Mouse (Mus musculus): ENCODE data around the gene Lcn6. TPM values are rescaled to one million over a fixed set of nuclear protein-coding genes. Genes with fewer than 3 reads are reported as not detected.

Lcn6 gene
- not detected in 2 replicates for polyA plus RNA-seq (2015; fragmentation: Nextera tagmentation; extraction: Ambion mirVana)

- no peaks in the 10 kb centered on the region for H3K27me3 ChIP-seq
- no peaks in the 10 kb centered on the region for H3K9me3 ChIP-seq
- no peak within 1 kb of the TSS for H3K4me2 ChIP-seq (replicated peaks)
- H3K9ac ChIP-seq (replicated peaks): no peak within 1 kb of the TSS
- no peak within 1 kb of the TSS for H3K4me3 ChIP-seq (replicated peaks)
- ATAC-seq: no peak
- no peaks in the 10 kb centered on the region for H3K36me3 ChIP-seq
- no peak within 1 kb of the TSS for H3K27ac ChIP-seq
- no peaks in the 10 kb centered on the region for H3K4me1 ChIP-seq (replicated peaks)
- WGBS: 93% methylated on average over 3 of the region's 3 CpGs
Observed at GRCm38 (mm10) chr2:25676486-25676885, at the start of gene Lcn6. Gene Lcn6 (plus strand): TSS chr2:25676786.

GRCm38 (mm10) chr2:25627811-25628210 lies 48.8 kb upstream of the Lcn6 start, which contains the start of gene Fcna:
Gene Fcna (minus strand): TSS chr2:25628030.
- Histone ChIP-seq H3K4me3 (replicated peaks) (no peak within 1 kb of the TSS), H3K9ac (replicated peaks) (no peak within 1 kb of the TSS), H3K4me2 (replicated peaks) (no peak within 1 kb of the TSS), H3K27ac (no peak within 1 kb of the TSS), H3K4me1 (replicated peaks) (no peaks in the 10 kb centered on the region), H3K27me3 (peaks cover 8% of the 10 kb centered on the region; the same call in 1 of the 2 replicates), H3K36me3 (no peaks in the 10 kb centered on the region), H3K9me3 (no peaks in the 10 kb centered on the region)
- no peak for ATAC-seq
- WGBS: 86% methylated on average over 6 of the region's 6 CpGs

- no peaks in the 10 kb centered on the region for H3K36me3 ChIP-seq
- H3K9ac ChIP-seq (replicated peaks): no peak overlapping the region
- H3K4me3 ChIP-seq (replicated peaks): no peak overlapping the region
- no peak overlapping the region for H3K4me2 ChIP-seq (replicated peaks)
- H3K4me1 ChIP-seq (replicated peaks): no peaks in the 10 kb centered on the region
- no peaks in the 10 kb centered on the region for H3K9me3 ChIP-seq
- no peak overlapping the region for H3K27ac ChIP-seq
- ATAC-seq: no peak
- peaks cover 8% of the 10 kb centered on the region; the same call in 1 of the 2 replicates for H3K27me3 ChIP-seq
- 55% methylated on average over 4 of the region's 4 CpGs for WGBS
Observed at GRCm38 (mm10) chr2:25628738-25629137, 47.8 kb upstream of the Lcn6 start.

GRCm38 (mm10) chr2:25633616-25634015 lies 43.0 kb upstream of the Lcn6 start:
- H3K9ac ChIP-seq (replicated peaks): no peak overlapping the region
- H3K36me3 ChIP-seq: no peaks in the 10 kb centered on the region
- H3K27ac ChIP-seq: no peak overlapping the region
- 77% methylated on average over 3 of the region's 3 CpGs for WGBS
- no peak for ATAC-seq
- no peak overlapping the region for H3K4me2 ChIP-seq (replicated peaks)
- H3K9me3 ChIP-seq: no peaks in the 10 kb centered on the region
- no peaks in the 10 kb centered on the region for H3K4me1 ChIP-seq (replicated peaks)
- no peaks in the 10 kb centered on the region for H3K27me3 ChIP-seq
- H3K4me3 ChIP-seq (replicated peaks): no peak overlapping the region

GRCm38 (mm10) chr2:25634046-25634445 lies 42.5 kb upstream of the Lcn6 start:
- WGBS: 38% methylated on average over 1 of the region's 1 CpGs
- no peak overlapping the region for H3K4me2 ChIP-seq (replicated peaks)
- no peaks in the 10 kb centered on the region for H3K36me3 ChIP-seq

GRCm38 (mm10) chr2:25639890-25640289 lies 36.7 kb upstream of the Lcn6 start:
- H3K9me3 ChIP-seq: no peaks in the 10 kb centered on the region
- H3K27ac ChIP-seq: no peak overlapping the region
- no peak for ATAC-seq
- H3K4me1 ChIP-seq (replicated peaks): no peaks in the 10 kb centered on the region
- H3K9ac ChIP-seq (replicated peaks): no peak overlapping the region
- H3K4me3 ChIP-seq (replicated peaks): no peak overlapping the region
- H3K4me2 ChIP-seq (replicated peaks): no peak overlapping the region
- H3K36me3 ChIP-seq: no peaks in the 10 kb centered on the region
- WGBS: 24% methylated on average over 6 of the region's 6 CpGs
- no peaks in the 10 kb centered on the region for H3K27me3 ChIP-seq

More at GRCm38 (mm10) chr2:25634046-25634445, 42.5 kb upstream of the Lcn6 start:
- H3K9ac ChIP-seq (replicated peaks): no peak overlapping the region
- H3K4me1 ChIP-seq (replicated peaks): no peaks in the 10 kb centered on the region
- no peak for ATAC-seq
- no peaks in the 10 kb centered on the region for H3K27me3 ChIP-seq
- H3K4me3 ChIP-seq (replicated peaks): no peak overlapping the region
- no peaks in the 10 kb centered on the region for H3K9me3 ChIP-seq
- H3K27ac ChIP-seq: no peak overlapping the region

GRCm38 (mm10) chr2:25652902-25653301 lies 23.7 kb upstream of the Lcn6 start, which contains the start of gene Lcn8:
Gene Lcn8 (plus strand): TSS chr2:25653120.
- Histone ChIP-seq H3K4me2 (replicated peaks) (no peak within 1 kb of the TSS), H3K27me3 (no peaks in the 10 kb centered on the region), H3K4me3 (replicated peaks) (no peak within 1 kb of the TSS), H3K4me1 (replicated peaks) (no peaks in the 10 kb centered on the region), H3K9ac (replicated peaks) (no peak within 1 kb of the TSS), H3K9me3 (no peaks in the 10 kb centered on the region), H3K36me3 (no peaks in the 10 kb centered on the region), H3K27ac (no peak within 1 kb of the TSS)
- WGBS: 76% methylated on average over 2 of the region's 2 CpGs
- no peak for ATAC-seq

- Histone ChIP-seq H3K36me3 (no peaks in the 10 kb centered on the region), H3K4me1 (replicated peaks) (no peaks in the 10 kb centered on the region), H3K9me3 (no peaks in the 10 kb centered on the region), H3K27me3 (no peaks in the 10 kb centered on the region), H3K4me3 (replicated peaks) (no peak overlapping the region), H3K4me2 (replicated peaks) (no peak overlapping the region), H3K9ac (replicated peaks) (no peak overlapping the region), H3K27ac (no peak overlapping the region)
- WGBS: 68% methylated on average over 1 of the region's 1 CpGs
- no peak for ATAC-seq
Observed at GRCm38 (mm10) chr2:25654502-25654901, 22.1 kb upstream of the Lcn6 start.

- Histone ChIP-seq H3K9ac (replicated peaks) (no peak overlapping the region), H3K9me3 (no peaks in the 10 kb centered on the region), H3K4me3 (replicated peaks) (no peak overlapping the region), H3K27me3 (no peaks in the 10 kb centered on the region), H3K36me3 (no peaks in the 10 kb centered on the region), H3K27ac (no peak overlapping the region), H3K4me1 (replicated peaks) (no peaks in the 10 kb centered on the region), H3K4me2 (replicated peaks) (no peak overlapping the region)
- no peak for ATAC-seq
- WGBS: 85% methylated on average over 4 of the region's 4 CpGs
Observed at GRCm38 (mm10) chr2:25656691-25657090, 19.9 kb upstream of the Lcn6 start.

- H3K4me3 ChIP-seq (replicated peaks): no peak overlapping the region
- H3K27ac ChIP-seq: no peak overlapping the region
- no peak for ATAC-seq
- H3K9ac ChIP-seq (replicated peaks): no peak overlapping the region
- H3K4me1 ChIP-seq (replicated peaks): no peaks in the 10 kb centered on the region
- 91% methylated on average over 4 of the region's 4 CpGs for WGBS
- H3K4me2 ChIP-seq (replicated peaks): no peak overlapping the region
- H3K9me3 ChIP-seq: no peaks in the 10 kb centered on the region
- H3K27me3 ChIP-seq: no peaks in the 10 kb centered on the region
- H3K36me3 ChIP-seq: no peaks in the 10 kb centered on the region
Observed at GRCm38 (mm10) chr2:25657246-25657645, 19.3 kb upstream of the Lcn6 start.

GRCm38 (mm10) chr2:25657652-25658051 lies 18.9 kb upstream of the Lcn6 start, which contains the start of gene Lcn5:
Gene Lcn5 (plus strand): TSS chr2:25657952.
- Histone ChIP-seq H3K9ac (replicated peaks) (no peak within 1 kb of the TSS), H3K4me3 (replicated peaks) (no peak within 1 kb of the TSS), H3K4me1 (replicated peaks) (no peaks in the 10 kb centered on the region), H3K27me3 (no peaks in the 10 kb centered on the region), H3K4me2 (replicated peaks) (no peak within 1 kb of the TSS), H3K9me3 (no peaks in the 10 kb centered on the region), H3K36me3 (no peaks in the 10 kb centered on the region), H3K27ac (no peak within 1 kb of the TSS)
- no peak for ATAC-seq

- no peaks in the 10 kb centered on the region for H3K4me1 ChIP-seq (replicated peaks)
- H3K4me3 ChIP-seq (replicated peaks): no peak overlapping the region
- no peaks in the 10 kb centered on the region for H3K9me3 ChIP-seq
- no peak overlapping the region for H3K9ac ChIP-seq (replicated peaks)
- no peak overlapping the region for H3K4me2 ChIP-seq (replicated peaks)
- 90% methylated on average over 8 of the region's 8 CpGs for WGBS
- H3K27ac ChIP-seq: no peak overlapping the region
- no peaks in the 10 kb centered on the region for H3K36me3 ChIP-seq
- no peaks in the 10 kb centered on the region for H3K27me3 ChIP-seq
- no peak for ATAC-seq
Observed at GRCm38 (mm10) chr2:25660279-25660678, 16.3 kb upstream of the Lcn6 start.

- no peak overlapping the region for H3K4me2 ChIP-seq (replicated peaks)
- no peak overlapping the region for H3K27ac ChIP-seq
- H3K36me3 ChIP-seq: no peaks in the 10 kb centered on the region
- 85% methylated on average over 6 of the region's 6 CpGs for WGBS
- ATAC-seq: no peak
- no peak overlapping the region for H3K9ac ChIP-seq (replicated peaks)
- no peaks in the 10 kb centered on the region for H3K4me1 ChIP-seq (replicated peaks)
- H3K4me3 ChIP-seq (replicated peaks): no peak overlapping the region
- no peaks in the 10 kb centered on the region for H3K9me3 ChIP-seq
- H3K27me3 ChIP-seq: no peaks in the 10 kb centered on the region
Observed at GRCm38 (mm10) chr2:25661245-25661970, 15.2 kb upstream of the Lcn6 start.
